Mouse (Mus musculus): Measurements from ENCODE around the gene Amdhd2. TPM values are rescaled to one million over a fixed set of nuclear protein-coding genes. Genes with fewer than 3 reads are reported as not detected.

Gene Amdhd2
- polyA plus RNA-seq, 1 experiment from 2014 or later = 36.2 TPM

DNA sequence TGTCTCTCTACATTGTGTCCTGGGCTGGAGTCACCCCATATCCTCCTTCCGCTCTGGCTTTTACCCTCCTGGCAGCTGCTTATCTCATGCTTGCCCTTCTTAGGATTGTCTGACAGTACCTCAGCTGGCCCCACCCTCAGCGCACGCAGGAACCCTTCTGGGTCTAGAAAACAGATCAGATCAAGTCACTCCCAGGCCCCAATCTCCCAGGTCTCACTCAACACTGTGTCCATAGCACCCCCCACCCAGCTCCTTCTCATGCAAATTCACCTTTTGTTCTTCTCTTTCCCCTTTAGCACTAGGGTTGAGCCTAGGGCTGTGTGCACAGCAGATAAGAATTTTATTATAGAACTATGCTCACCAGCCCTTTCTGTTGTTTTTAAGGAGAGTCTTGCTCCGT lies 39.5 kb upstream of the Amdhd2 start:
- no peak for ATAC-seq (ENCODE audit: insufficient read depth, low FRiP score, low TSS enrichment)
- Histone ChIP-seq H3K4me2 (ENCODE audit: low read depth) (no peak overlapping the region), H3K36me3 (ENCODE audit: control insufficient read depth, insufficient read depth, low read length) (no peaks in the 10 kb centered on the region), H3K9ac (ENCODE audit: low read length) (no peak overlapping the region; the same call in 1 of the 2 replicates), H3K4me1 (ENCODE audit: control insufficient read depth, insufficient read depth, low read length) (peaks cover 23% of the 10 kb centered on the region), H3K9me3 (ENCODE audit: control insufficient read depth, low read length) (no peaks in the 10 kb centered on the region), H3K27me3 (ENCODE audit: control insufficient read depth, insufficient read depth, low read length) (peaks cover 17% of the 10 kb centered on the region), H3K4me3 (ENCODE audit: low read depth, low read length) (no peak overlapping the region), H3K27ac (ENCODE audit: low read depth, low read length) (no peak overlapping the region)
- WGBS = 38% methylated on average over 4 of the region's 4 CpGs
- DNase-seq (ENCODE audit: low spot score) = no peak

DNA sequence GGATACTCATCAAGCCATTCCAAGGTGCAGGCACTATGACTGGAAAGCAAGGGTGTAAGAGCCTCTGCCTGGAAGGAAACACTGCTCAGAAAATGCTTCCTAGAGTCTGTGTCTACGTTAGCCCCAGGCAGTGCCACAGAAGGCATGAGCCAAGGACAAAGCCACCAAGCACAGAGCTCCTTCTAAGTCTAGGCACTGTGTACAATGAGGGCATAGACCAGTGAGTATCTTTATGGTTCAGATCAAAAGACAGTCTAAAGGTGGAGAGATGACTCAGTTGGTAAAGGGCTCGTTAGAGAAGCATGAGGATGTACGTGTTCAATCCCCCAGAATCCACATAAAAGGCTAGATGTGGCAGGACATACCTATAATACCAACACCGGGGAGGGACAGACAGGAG lies 37.5 kb upstream of the Amdhd2 start:
- Histone ChIP-seq H3K27ac (ENCODE audit: low read depth, low read length) (no peak overlapping the region), H3K36me3 (ENCODE audit: control insufficient read depth, insufficient read depth, low read length) (no peaks in the 10 kb centered on the region), H3K9ac (ENCODE audit: low read length) (no peak overlapping the region), H3K9me3 (ENCODE audit: control insufficient read depth, low read length) (no peaks in the 10 kb centered on the region), H3K4me1 (ENCODE audit: control insufficient read depth, insufficient read depth, low read length) (peaks cover 5% of the 10 kb centered on the region; the same call in 1 of the 2 replicates), H3K4me2 (ENCODE audit: low read depth) (no peak overlapping the region), H3K27me3 (ENCODE audit: control insufficient read depth, insufficient read depth, low read length) (peaks cover 2% of the 10 kb centered on the region; the same call in 1 of the 2 replicates), H3K4me3 (ENCODE audit: low read depth, low read length) (no peak overlapping the region)
- DNase-seq (ENCODE audit: low spot score) (no peak), ATAC-seq (ENCODE audit: insufficient read depth, low FRiP score, low TSS enrichment) (no peak)
- 81% methylated on average over 4 of the region's 4 CpGs for WGBS

DNA sequence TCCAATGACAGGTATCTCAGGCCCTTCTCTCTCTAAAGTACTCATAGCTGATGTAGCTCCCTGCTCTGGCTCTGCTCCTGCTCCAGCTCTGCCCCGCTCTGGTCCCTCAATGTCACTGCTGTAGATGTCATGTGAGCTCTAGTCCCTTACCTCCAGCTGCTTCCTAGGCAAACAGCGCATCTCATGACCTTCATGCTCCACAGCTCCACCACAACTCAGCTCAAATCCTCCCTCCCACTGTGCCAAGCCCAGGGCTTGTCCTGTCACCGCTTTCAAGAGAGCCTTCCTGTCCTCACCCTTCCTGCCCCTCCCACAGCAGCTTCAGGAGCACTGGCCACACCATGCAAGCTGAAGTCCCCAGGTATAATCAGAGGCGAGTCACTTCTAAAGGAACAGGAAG lies 36.2 kb upstream of the Amdhd2 start:
- ATAC-seq (ENCODE audit: insufficient read depth, low FRiP score, low TSS enrichment) (no peak), DNase-seq (ENCODE audit: low spot score) (no peak)
- Histone ChIP-seq H3K9ac (ENCODE audit: low read length) (no peak overlapping the region), H3K27ac (ENCODE audit: low read depth, low read length) (no peak overlapping the region), H3K9me3 (ENCODE audit: control insufficient read depth, low read length) (no peaks in the 10 kb centered on the region), H3K4me2 (ENCODE audit: low read depth) (no peak overlapping the region), H3K4me3 (ENCODE audit: low read depth, low read length) (no peak overlapping the region), H3K27me3 (ENCODE audit: control insufficient read depth, insufficient read depth, low read length) (no peaks in the 10 kb centered on the region), H3K4me1 (ENCODE audit: control insufficient read depth, insufficient read depth, low read length) (peaks cover 1% of the 10 kb centered on the region; the same call in 1 of the 2 replicates), H3K36me3 (ENCODE audit: control insufficient read depth, insufficient read depth, low read length) (no peaks in the 10 kb centered on the region)
- 75% methylated on average over 4 of the region's 4 CpGs for WGBS

DNA sequence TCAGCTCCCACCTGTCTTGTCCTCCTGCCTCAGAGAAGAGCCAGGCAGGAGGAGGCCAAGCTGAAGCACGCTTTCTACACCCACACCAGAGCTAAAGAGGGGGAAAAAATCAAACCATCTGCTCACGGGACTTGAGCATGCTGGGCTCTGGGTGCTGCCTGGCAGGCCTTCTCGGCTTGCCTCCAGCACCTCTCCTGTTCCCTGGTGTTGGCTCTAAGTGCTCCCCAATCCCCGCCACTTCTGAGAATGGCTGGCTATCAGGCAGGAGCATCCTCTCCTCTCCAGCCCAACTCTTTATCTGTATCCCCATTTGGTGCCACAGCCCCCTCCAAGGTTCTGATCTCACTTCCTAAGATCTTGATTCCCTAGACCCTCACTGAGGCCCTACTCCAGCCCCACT lies 35.7 kb upstream of the Amdhd2 start:
- Histone ChIP-seq H3K36me3 (ENCODE audit: control insufficient read depth, insufficient read depth, low read length) (no peaks in the 10 kb centered on the region), H3K9me3 (ENCODE audit: control insufficient read depth, low read length) (no peaks in the 10 kb centered on the region), H3K4me3 (ENCODE audit: low read depth, low read length) (no peak overlapping the region), H3K27me3 (ENCODE audit: control insufficient read depth, insufficient read depth, low read length) (no peaks in the 10 kb centered on the region), H3K4me1 (ENCODE audit: control insufficient read depth, insufficient read depth, low read length) (no peaks in the 10 kb centered on the region), H3K27ac (ENCODE audit: low read depth, low read length) (no peak overlapping the region), H3K9ac (ENCODE audit: low read length) (no peak overlapping the region; the same call in 1 of the 2 replicates), H3K4me2 (ENCODE audit: low read depth) (no peak overlapping the region)
- no peak for ATAC-seq (ENCODE audit: insufficient read depth, low FRiP score, low TSS enrichment)
- WGBS = 87% methylated on average over 4 of the region's 4 CpGs
- no peak for DNase-seq (ENCODE audit: low spot score)

DNA sequence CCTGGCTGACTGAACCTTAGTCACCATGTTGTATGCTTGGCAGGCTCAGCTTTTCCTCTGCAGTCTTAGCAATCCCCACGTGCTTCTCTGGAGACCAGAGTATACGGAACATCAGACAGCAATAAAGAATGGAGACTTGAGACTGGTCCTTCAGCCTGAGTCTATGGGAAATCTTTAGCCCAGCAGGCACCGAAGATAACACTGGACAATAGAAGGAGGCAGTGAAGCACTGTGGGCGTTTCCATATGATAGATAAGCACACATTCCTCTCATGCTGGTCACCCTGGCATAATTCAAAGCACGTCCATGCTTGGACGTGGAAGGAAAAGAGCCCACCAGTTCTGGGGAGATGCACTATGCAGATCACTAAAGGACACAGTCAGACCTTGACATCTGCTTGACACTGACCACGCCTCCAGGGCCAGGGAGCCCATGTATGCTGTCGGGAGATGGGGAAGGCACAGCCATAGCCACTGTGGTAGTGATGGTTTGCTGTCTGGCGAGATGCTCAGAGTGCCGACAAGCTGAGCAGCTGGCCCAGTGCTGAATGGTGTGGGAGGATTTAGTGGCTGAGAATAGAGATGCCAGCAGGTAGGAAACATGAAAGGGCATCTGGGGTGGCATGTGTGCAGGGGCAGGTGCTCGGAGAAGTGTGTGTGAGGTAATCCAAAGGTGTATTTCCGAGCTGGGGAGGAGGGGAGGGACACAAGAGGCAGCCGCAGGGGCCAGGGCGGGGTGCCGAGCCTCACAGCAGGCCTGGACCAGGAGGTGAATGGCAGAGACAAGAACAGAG lies 33.7 kb upstream of the Amdhd2 start:
- Histone ChIP-seq H3K4me1 (ENCODE audit: control insufficient read depth, insufficient read depth, low read length) (no peaks in the 10 kb centered on the region), H3K27ac (ENCODE audit: low read depth, low read length) (no peak overlapping the region), H3K4me3 (ENCODE audit: low read depth, low read length) (no peak overlapping the region), H3K27me3 (ENCODE audit: control insufficient read depth, insufficient read depth, low read length) (no peaks in the 10 kb centered on the region), H3K4me2 (ENCODE audit: low read depth) (no peak overlapping the region), H3K9ac (ENCODE audit: low read length) (no peak overlapping the region), H3K36me3 (ENCODE audit: control insufficient read depth, insufficient read depth, low read length) (no peaks in the 10 kb centered on the region), H3K9me3 (ENCODE audit: control insufficient read depth, low read length) (no peaks in the 10 kb centered on the region)
- 72% methylated on average over 15 of the region's 15 CpGs for WGBS
- DNase-seq (ENCODE audit: low spot score) = no peak
- no peak for ATAC-seq (ENCODE audit: insufficient read depth, low FRiP score, low TSS enrichment)

DNA sequence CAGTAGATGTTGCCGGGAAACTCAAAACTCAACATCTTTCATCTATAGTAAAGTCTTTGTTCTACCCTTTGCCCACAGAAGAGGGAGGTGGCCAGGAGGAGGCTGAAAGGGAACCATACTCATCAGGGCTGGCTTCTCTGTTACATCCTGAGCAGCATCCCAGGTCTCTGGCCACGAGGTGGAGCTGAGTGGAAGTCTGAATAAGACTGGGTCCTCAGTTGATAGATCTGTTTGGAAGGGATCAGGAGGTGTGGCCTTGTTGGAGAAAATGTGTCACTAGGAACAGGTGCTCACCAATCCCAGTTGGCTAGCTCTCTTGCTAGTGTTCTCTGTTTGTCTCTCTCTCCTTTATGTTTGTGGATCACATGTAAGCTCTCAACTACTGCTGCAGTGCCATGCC lies 31.8 kb upstream of the Amdhd2 start:
- DNase-seq (ENCODE audit: low spot score) = no peak
- no peak overlapping the region for H3K4me2 ChIP-seq (ENCODE audit: low read depth)
- no peak overlapping the region for H3K4me3 ChIP-seq (ENCODE audit: low read depth, low read length)
- H3K36me3 ChIP-seq (ENCODE audit: control insufficient read depth, insufficient read depth, low read length) = no peaks in the 10 kb centered on the region
- no peaks in the 10 kb centered on the region for H3K9me3 ChIP-seq (ENCODE audit: control insufficient read depth, low read length)
- ATAC-seq (ENCODE audit: insufficient read depth, low FRiP score, low TSS enrichment) = no peak
- H3K27ac ChIP-seq (ENCODE audit: low read depth, low read length) = no peak overlapping the region
- no peaks in the 10 kb centered on the region for H3K27me3 ChIP-seq (ENCODE audit: control insufficient read depth, insufficient read depth, low read length)
- no peaks in the 10 kb centered on the region for H3K4me1 ChIP-seq (ENCODE audit: control insufficient read depth, insufficient read depth, low read length)
- WGBS = 65% methylated on average over 2 of the region's 2 CpGs
- no peak overlapping the region for H3K9ac ChIP-seq (ENCODE audit: low read length)

DNA sequence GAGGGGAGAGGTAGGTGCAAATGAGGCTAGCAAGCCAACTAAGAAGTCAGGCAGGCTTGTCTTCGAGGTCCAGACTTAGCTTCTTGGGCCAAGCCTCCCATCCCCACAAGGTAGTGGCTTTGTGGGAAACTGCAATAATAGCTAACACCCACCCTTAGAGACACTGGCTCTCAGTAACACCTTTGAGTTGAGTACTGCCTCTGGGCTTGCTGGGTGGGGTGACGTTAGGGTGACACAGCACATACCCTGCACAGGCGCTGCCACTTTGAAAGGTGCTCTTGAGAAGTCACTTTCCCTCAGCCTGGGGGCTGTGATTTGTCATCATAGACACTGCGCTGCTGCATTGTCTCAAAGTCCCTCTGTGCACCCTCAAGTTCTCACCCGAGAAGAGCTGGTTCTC lies 30.2 kb upstream of the Amdhd2 start:
- no peaks in the 10 kb centered on the region for H3K9me3 ChIP-seq (ENCODE audit: control insufficient read depth, low read length)
- ATAC-seq (ENCODE audit: insufficient read depth, low FRiP score, low TSS enrichment) (no peak), DNase-seq (ENCODE audit: low spot score) (no peak)
- H3K4me2 ChIP-seq (ENCODE audit: low read depth) = no peak overlapping the region
- WGBS = 95% methylated on average over 5 of the region's 5 CpGs
- no peak overlapping the region for H3K9ac ChIP-seq (ENCODE audit: low read length)
- no peaks in the 10 kb centered on the region for H3K4me1 ChIP-seq (ENCODE audit: control insufficient read depth, insufficient read depth, low read length)
- no peak overlapping the region for H3K27ac ChIP-seq (ENCODE audit: low read depth, low read length)
- H3K36me3 ChIP-seq (ENCODE audit: control insufficient read depth, insufficient read depth, low read length) = no peaks in the 10 kb centered on the region
- H3K4me3 ChIP-seq (ENCODE audit: low read depth, low read length) = no peak overlapping the region
- H3K27me3 ChIP-seq (ENCODE audit: control insufficient read depth, insufficient read depth, low read length) = no peaks in the 10 kb centered on the region

DNA sequence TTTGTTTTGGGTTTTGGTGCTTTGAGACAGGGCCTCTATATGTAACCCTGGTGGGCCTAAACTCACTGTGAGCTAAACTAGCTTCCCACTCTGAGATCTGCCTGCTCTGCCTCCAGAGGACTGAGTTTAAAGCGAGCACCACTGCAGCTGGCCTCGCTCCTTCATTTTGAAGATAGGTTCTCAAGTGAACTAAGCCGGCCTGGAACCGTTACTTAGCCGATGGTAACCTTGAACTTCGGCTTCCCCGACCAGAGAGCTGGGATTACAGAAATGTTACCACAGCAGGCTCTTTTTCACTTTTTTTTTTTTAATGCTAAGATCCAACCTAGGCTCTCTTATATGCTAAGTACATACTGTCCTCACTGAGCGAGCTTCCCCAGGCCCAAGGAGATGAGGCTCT lies 29.7 kb upstream of the Amdhd2 start:
- DNase-seq (ENCODE audit: low spot score) (no peak), ATAC-seq (ENCODE audit: insufficient read depth, low FRiP score, low TSS enrichment) (no peak)
- H3K4me3 ChIP-seq (ENCODE audit: low read depth, low read length) = no peak overlapping the region
- H3K9me3 ChIP-seq (ENCODE audit: control insufficient read depth, low read length) = no peaks in the 10 kb centered on the region
- H3K4me1 ChIP-seq (ENCODE audit: control insufficient read depth, insufficient read depth, low read length) = no peaks in the 10 kb centered on the region
- H3K4me2 ChIP-seq (ENCODE audit: low read depth) = no peak overlapping the region
- WGBS = 92% methylated on average over 8 of the region's 8 CpGs
- no peaks in the 10 kb centered on the region for H3K36me3 ChIP-seq (ENCODE audit: control insufficient read depth, insufficient read depth, low read length)
- H3K9ac ChIP-seq (ENCODE audit: low read length) = no peak overlapping the region
- H3K27me3 ChIP-seq (ENCODE audit: control insufficient read depth, insufficient read depth, low read length) = no peaks in the 10 kb centered on the region
- H3K27ac ChIP-seq (ENCODE audit: low read depth, low read length) = no peak overlapping the region

DNA sequence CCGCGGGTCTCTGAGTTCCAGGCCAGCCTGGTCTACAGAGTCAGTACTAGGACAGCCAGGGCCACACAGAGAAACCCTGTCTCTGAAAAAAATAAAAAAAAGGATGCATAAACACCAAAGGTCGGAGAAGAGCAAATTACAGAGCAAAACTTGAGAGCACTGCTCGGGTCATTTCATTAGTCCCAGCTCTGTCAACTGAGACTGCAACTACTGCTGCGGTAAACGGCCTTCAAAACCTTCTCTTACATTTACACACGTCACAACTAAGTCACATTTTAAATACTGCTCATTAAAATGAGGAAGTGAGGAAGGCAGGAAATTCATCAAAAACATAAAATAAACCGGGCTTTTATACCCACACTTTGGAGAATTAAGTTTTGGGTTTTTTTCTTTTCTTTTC lies 29.3 kb upstream of the Amdhd2 start:
- H3K4me3 ChIP-seq (ENCODE audit: low read depth, low read length) = no peak overlapping the region
- DNase-seq (ENCODE audit: low spot score) = no peak
- WGBS = 84% methylated on average over 8 of the region's 8 CpGs
- H3K9me3 ChIP-seq (ENCODE audit: control insufficient read depth, low read length) = no peaks in the 10 kb centered on the region
- no peak for ATAC-seq (ENCODE audit: insufficient read depth, low FRiP score, low TSS enrichment)
- H3K9ac ChIP-seq (ENCODE audit: low read length) = no peak overlapping the region
- no peak overlapping the region for H3K27ac ChIP-seq (ENCODE audit: low read depth, low read length)
- H3K36me3 ChIP-seq (ENCODE audit: control insufficient read depth, insufficient read depth, low read length) = no peaks in the 10 kb centered on the region
- no peaks in the 10 kb centered on the region for H3K27me3 ChIP-seq (ENCODE audit: control insufficient read depth, insufficient read depth, low read length)
- no peak overlapping the region for H3K4me2 ChIP-seq (ENCODE audit: low read depth)
- H3K4me1 ChIP-seq (ENCODE audit: control insufficient read depth, insufficient read depth, low read length) = no peaks in the 10 kb centered on the region
